Mouse (Mus musculus) stomach, postnatal 0 days (tissue): ENCODE data around the gene Ercc8.

Experiments used
- CTCF ChIP-seq: IDR thresholded peaks from 2 replicates; pipeline ENCODE4 v1.5.1; 2016; ENCODE audit warnings: antibody characterized with exemption, low read depth, mild to moderate bottlenecking, moderate library complexity
- EP300 ChIP-seq: optimal IDR thresholded peaks from 2 replicates; pipeline ENCODE3; 2016; ENCODE audit warnings: antibody characterized with exemption

- TF ChIP-seq CTCF: no peak
- no peak for TF ChIP-seq EP300
Observed at GRCm38 (mm10) chr13:108219773-108220172, 61.2 kb downstream of the Ercc8 start.
